Mouse (Mus musculus): ENCODE measurements at regions not wholly inside any gene's neighbourhood (a gene's known extent, or its start where the extent isn't known, plus 50 kb on each side); places are given as distances from the start of the nearest gene placed in this dataset.

- no peak for TF ChIP-seq CTCF (IDR thresholded peaks at IDR 0.05; ENCODE audit: control insufficient read depth, insufficient read depth, insufficient replicate concordance, low read depth, low read length)
- no peak for TF ChIP-seq POLR2A (IDR thresholded peaks at IDR 0.05; ENCODE audit: control insufficient read depth, low read depth, low read length)
Observed at GRCm38 (mm10) chr1:189988864-189989263, 66.7 kb upstream of the Smyd2 start.
